Mouse (Mus musculus) spleen, adult 2 months (tissue): ENCODE measurements around the gene Mmrn2. TPM values are rescaled to one million over a fixed set of nuclear protein-coding genes. Genes with fewer than 3 reads are reported as not detected.
A peak's percentile ranks its signal among the peaks of the same experiment; 100 is the strongest.

Source experiments
- DNase-seq, 2 experiments: peaks; one replicate each; pipeline versions ENCODE4 v3.0.0 to v3.0.0-alpha.2; 2012 to 2021; ENCODE audit warnings: low spot score in 2 of 2, low read depth in 1 of 2
- H3K27ac ChIP-seq: fragments of 200-500 bp; 2 replicates; pipeline ENCODE4 v1.5.1; 2012; ENCODE audit warnings: low read length, inconsistent platforms; ENCODE audit not compliant: insufficient read depth
- H3K27me3 ChIP-seq: fragments of 200-500 bp; 2 replicates; pipeline ENCODE4 v1.6.1; 2012; ENCODE audit warnings: mild to moderate bottlenecking, moderate library complexity, low read length, inconsistent platforms; ENCODE audit not compliant: control insufficient read depth, insufficient read depth
- H3K36me3 ChIP-seq: fragments of 200-500 bp; 2 replicates; pipeline ENCODE4 v1.6.1; 2012; ENCODE audit warnings: mild to moderate bottlenecking, low read length, inconsistent platforms; ENCODE audit not compliant: control insufficient read depth, insufficient read depth
- H3K4me1 ChIP-seq: fragments of 200-500 bp; 2 replicates; pipeline ENCODE4 v1.6.1; 2011; ENCODE audit warnings: inconsistent platforms; ENCODE audit not compliant: control insufficient read depth, insufficient read depth, insufficient read length
- H3K4me3 ChIP-seq: fragments of 200-500 bp; 2 replicates; pipeline ENCODE4 v1.5.1; 2011; ENCODE audit warnings: mild to moderate bottlenecking, inconsistent platforms; ENCODE audit not compliant: insufficient read depth, insufficient read length; ENCODE audit errors: extremely low read depth
- CTCF ChIP-seq: fragments of 200-500 bp; IDR thresholded peaks from 2 replicates; pipeline ENCODE4 v1.5.1; 2011; ENCODE audit warnings: mild to moderate bottlenecking, inconsistent platforms; ENCODE audit not compliant: insufficient read depth, insufficient read length, insufficient replicate concordance; ENCODE audit errors: extremely low read depth
- POLR2A ChIP-seq: fragments of 200-500 bp; IDR thresholded peaks from 2 replicates; pipeline ENCODE4 v1.6.1; 2011; ENCODE audit warnings: low read depth, low read length, inconsistent platforms
- WGBS: fragments of 180-500 bp; shearing (Covaris S2); methylation state at CpG from one replicate; pipeline ENCODE4 v1.1.7; 2018; 5-methylcytosine and 5-hydroxymethylcytosine counted together
- polyA plus RNA-seq: library from polyadenylated mRNA; depleted of rRNA; stranded (reverse); fragments of >200 nt; gene quantifications from 2 replicates; pipeline ENCODE4 v1.2.3, GENCODE M21; 2012; rRNA removed

Gene Mmrn2
- polyA plus RNA-seq, 1 experiment: 8.9 TPM

- 90% methylated on average over 4 of the region's 4 CpGs for WGBS
- no peak for DNase-seq
- no peak overlapping the region for H3K27ac ChIP-seq
Measured at GRCm38 (mm10) chr14:34447659-34448058, 72.4 kb downstream of the Mmrn2 start.

DNA sequence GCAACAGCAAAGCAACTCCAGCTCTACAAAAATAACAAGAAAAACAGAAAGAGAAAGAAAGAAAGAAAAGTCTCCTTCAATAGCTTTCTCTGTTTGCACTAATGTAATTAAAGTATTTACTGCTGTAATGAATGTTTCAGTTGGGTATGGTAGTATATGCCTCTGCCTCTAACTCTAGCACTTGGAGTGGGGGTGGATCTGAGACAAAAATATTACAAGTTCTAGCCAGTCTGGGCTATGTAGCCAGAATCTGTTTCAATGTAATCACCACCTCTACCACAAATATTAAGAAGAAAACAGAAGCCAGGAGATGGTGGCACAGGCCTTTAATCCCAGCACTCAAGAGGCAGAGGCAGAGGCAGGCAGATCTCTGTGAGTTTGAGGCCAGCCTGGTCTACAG, 73.1 kb downstream of the Mmrn2 start:
- TF ChIP-seq POLR2A (no peak), CTCF (no peak)
- Histone ChIP-seq H3K27me3 (no peaks in the 10 kb centered on the region), H3K4me1 (no peaks in the 10 kb centered on the region), H3K36me3 (no peaks in the 10 kb centered on the region), H3K27ac (no peak overlapping the region), H3K4me3 (no peak overlapping the region)
- no peak for DNase-seq

More at GRCm38 (mm10) chr14:34447659-34448058, 72.4 kb downstream of the Mmrn2 start:
- Histone ChIP-seq H3K27me3 (no peaks in the 10 kb centered on the region), H3K4me3 (no peak overlapping the region), H3K36me3 (no peaks in the 10 kb centered on the region), H3K4me1 (no peaks in the 10 kb centered on the region)
- TF ChIP-seq CTCF (no peak), POLR2A (no peak)

- peak in 1 of 2 experiments; percentile 5 for DNase-seq
- Histone ChIP-seq H3K4me3 (no peak overlapping the region), H3K4me1 (no peaks in the 10 kb centered on the region), H3K27ac (no peak overlapping the region), H3K36me3 (no peaks in the 10 kb centered on the region), H3K27me3 (no peaks in the 10 kb centered on the region; the same call in 1 of the 2 replicates)
- 73% methylated on average over 9 of the region's 9 CpGs for WGBS
- TF ChIP-seq CTCF (no peak), POLR2A (no peak)
Measured at GRCm38 (mm10) chr14:34449807-34450206, 74.5 kb downstream of the Mmrn2 start.

- 90% methylated on average over 5 of the region's 5 CpGs for WGBS
- Histone ChIP-seq H3K36me3 (no peaks in the 10 kb centered on the region), H3K27ac (no peak overlapping the region), H3K27me3 (no peaks in the 10 kb centered on the region; the same call in 1 of the 2 replicates), H3K4me3 (no peak overlapping the region), H3K4me1 (no peaks in the 10 kb centered on the region)
- no peak for DNase-seq
- TF ChIP-seq POLR2A (no peak), CTCF (no peak)
Measured at GRCm38 (mm10) chr14:34450451-34450850, 75.2 kb downstream of the Mmrn2 start.

DNA sequence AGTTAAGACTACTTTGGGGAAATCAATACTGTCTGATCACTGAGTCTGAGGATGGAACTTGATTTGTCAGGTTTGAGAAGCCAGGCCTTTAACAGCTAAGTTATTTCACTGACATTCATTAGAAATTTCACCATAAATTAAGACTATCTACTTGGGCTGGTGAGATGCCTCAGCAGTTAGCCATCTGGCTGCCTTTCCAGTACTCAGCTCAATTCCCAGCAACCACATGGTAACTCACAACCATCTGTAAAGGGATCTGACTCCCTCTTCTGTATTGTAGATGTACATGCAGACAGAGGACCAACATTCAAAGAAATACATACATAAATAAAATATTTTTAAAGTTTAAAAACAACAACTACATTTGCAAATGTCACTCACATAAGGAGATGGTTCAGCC, 76.6 kb downstream of the Mmrn2 start:
- DNase-seq: no peak
- H3K4me3 ChIP-seq: no peak overlapping the region
- H3K36me3 ChIP-seq: no peaks in the 10 kb centered on the region
- no peaks in the 10 kb centered on the region; the same call in 1 of the 2 replicates for H3K27me3 ChIP-seq
- TF ChIP-seq CTCF (no peak), POLR2A (no peak)
- H3K4me1 ChIP-seq: no peaks in the 10 kb centered on the region
- H3K27ac ChIP-seq: no peak overlapping the region

GRCm38 (mm10) chr14:34453648-34454047, 78.4 kb downstream of the Mmrn2 start:
- Histone ChIP-seq H3K4me1 (no peaks in the 10 kb centered on the region), H3K4me3 (no peak overlapping the region), H3K36me3 (no peaks in the 10 kb centered on the region), H3K27ac (no peak overlapping the region), H3K27me3 (no peaks in the 10 kb centered on the region; the same call in 1 of the 2 replicates)
- 53% methylated on average over 6 of the region's 6 CpGs for WGBS
- no peak for DNase-seq
- TF ChIP-seq POLR2A (no peak), CTCF (no peak)

Other genes with a start within 250 kb of the Mmrn2 start
- gene Npy4r, start 223.0 kb upstream of the Mmrn2 start, polyA plus RNA-seq: 0.07 and 0.08 TPM in 2 replicates
- 0.04 and 0.09 TPM in 2 replicates for gene Gprin2, start 173.8 kb upstream of the Mmrn2 start, polyA plus RNA-seq
- gene Syt15, start 155.9 kb upstream of the Mmrn2 start, polyA plus RNA-seq: 3.9 and 4.3 TPM in 2 replicates
- 2.4 and 3.3 TPM in 2 replicates for gene Shld2, start 65.0 kb upstream of the Mmrn2 start, polyA plus RNA-seq
- gene Glud1, start 64.7 kb upstream of the Mmrn2 start, polyA plus RNA-seq: 47.7 and 60.1 TPM in 2 replicates
- gene Fam25c, start 20.0 kb upstream of the Mmrn2 start, polyA plus RNA-seq: not detected in 2 replicates
- 1.6 and 2.1 TPM in 2 replicates for gene Sncg, start 676 bp upstream of the Mmrn2 start, polyA plus RNA-seq
- gene Bmpr1a, start 127.9 kb downstream of the Mmrn2 start, polyA plus RNA-seq: 0.89 and 1.0 TPM in 2 replicates
- gene 9230112D13Rik, start 147.3 kb downstream of the Mmrn2 start, polyA plus RNA-seq: not detected in 2 replicates
- gene Ldb3, start 213.2 kb downstream of the Mmrn2 start, polyA plus RNA-seq: 0.74 and 0.86 TPM in 2 replicates
- gene Opn4, start 224.7 kb downstream of the Mmrn2 start, polyA plus RNA-seq: not detected in 2 replicates